Mouse (Mus musculus): ENCODE measurements around the gene Adm. TPM values are rescaled to one million over a fixed set of nuclear protein-coding genes. Genes with fewer than 3 reads are reported as not detected.

Gene Adm
- total RNA-seq, 4 experiments from 2014 or later, result 1.7 to 3.1 (median 2.4) TPM

DNA sequence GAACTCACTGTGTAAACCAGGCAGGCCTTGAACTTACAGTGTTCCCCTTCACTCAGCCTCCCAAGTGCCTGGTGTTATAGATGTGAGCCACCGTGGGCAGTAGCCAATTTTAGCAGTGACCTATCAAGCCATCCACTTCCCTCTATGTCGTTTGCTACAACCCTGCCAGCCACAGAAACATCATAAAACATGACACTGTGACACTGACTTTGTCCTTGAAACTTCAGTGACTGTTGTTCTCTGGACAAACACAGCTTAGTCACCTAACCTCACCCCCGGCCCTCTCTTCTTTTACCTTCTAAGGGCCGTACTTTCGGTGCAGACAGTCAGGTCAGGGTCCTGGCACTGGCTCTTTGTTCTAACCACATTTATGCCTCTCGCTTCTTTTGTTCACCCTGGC lies 28.5 kb downstream of the Adm start:
- DNase-seq (ENCODE audit: low spot score in 2 of 2), result no peak

DNA sequence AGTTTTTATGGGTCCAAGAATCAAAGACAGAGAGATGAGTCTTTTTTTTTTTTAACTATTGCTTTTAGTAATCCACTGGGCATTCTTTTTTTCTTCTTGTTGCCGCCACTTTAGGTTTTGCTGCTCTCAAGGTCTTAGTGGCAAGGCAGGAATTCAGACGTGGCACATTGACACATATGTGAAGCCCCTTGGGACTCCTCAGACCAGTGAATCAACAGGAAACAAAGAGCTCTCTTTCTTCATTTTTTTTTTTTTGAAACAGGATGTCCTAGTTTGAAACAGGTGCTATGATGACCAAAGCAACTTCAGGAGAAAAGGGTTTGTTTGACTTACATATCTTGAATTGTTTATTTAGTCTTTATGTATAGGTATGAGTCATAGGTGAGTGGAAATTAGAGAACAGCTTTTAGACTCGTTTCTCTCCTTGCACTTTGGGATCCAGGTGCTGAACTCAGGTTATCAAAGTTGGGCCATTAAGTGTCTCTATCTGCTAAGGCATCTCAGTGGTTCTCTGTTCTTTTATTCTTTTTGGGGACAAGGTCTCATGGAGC lies 31.0 kb downstream of the Adm start:
- no peak for DNase-seq (ENCODE audit: low spot score in 2 of 2)

DNA sequence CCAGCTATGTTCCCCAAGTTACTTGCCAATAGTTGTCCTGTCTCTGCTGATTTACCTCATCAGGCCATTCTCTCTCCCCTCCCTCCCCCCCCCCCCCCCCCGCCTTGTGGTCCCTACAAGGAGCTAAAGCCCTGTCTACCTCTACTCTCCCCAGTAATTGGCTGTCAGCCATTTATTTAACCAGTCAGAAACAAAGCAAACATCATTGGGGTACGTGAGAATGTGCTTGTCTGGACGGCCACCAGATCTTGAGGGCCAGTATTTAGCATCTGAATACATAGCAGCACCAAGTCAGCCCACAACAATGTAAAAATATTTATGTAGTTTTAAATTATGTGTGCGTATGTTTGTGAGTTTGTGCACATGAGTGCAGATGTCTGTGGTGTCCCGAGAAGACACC lies 39.1 kb downstream of the Adm start:
- no peak for DNase-seq (ENCODE audit: low spot score in 2 of 2)

DNA sequence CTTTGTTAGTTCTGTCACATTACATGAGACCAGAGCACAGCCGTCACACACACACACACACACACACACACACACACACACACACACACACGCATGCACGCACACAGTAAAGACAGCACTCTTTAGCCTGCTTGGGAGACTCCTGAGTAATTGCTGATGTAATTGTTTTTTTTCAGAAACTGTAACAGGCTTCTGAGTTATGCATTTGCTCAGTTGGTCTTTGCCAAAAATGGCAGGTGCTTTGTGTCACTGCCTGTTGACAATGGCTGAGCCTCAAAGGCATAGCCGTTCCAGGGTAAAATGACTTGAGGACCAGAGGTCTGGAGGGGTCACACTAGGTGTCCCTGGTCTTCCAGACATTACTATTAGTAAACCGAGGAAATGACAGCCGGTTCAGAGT lies 40.8 kb downstream of the Adm start:
- DNase-seq (ENCODE audit: low spot score in 2 of 2), result no peak

DNA sequence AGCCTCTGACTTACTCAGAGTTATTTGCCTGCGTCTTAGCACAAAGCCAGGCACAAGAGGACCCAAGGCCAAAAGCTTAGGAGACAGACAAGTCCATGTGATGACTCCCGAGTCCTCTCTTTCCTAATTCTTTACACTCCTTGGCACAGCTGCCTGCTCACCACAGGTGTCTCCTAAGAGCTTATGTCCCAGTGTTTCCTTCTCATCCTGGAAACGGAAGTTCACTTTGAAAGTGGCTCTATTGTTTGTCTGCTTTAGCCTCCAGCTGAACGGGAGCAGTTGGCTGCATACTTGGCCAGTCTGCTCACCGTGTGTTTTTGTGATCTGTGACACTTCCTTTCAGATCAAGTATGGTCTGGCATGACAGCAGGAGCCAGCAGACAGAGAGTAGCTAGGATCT lies 41.3 kb downstream of the Adm start:
- DNase-seq (ENCODE audit: low spot score in 2 of 2), result no peak

DNA sequence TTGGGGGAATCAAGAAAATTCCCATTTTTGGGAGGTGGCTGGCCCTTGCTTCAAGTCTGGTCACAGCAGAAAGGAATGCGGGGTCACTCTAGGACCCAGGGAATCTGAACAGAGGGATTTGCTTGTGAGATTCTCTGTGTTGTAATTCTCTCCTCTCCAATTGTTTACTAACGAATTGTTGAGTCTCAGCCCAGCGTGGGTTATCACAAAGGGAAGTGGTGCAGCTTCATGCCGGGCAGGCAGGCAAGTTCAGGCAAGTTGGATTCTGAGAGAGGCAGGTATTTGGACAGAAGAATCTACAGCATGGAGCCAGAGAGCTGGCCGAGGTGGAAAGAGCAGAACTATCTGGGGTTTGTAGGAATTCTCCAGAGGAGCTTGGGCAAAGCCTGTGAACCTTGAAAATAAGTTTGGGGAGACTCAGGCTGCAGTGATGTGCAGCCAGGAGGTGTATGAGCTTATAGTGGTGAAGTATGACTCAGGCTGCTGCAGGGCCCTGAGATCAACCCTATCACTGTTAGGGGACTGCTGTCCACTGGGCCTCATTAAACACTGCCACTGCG lies 43.7 kb downstream of the Adm start:
- no peak for DNase-seq (ENCODE audit: low spot score in 2 of 2)

Other genes with a start within 250 kb of the Adm start
- gene Sbf2, start 12.7 kb upstream of the Adm start, total RNA-seq (2022), result 10 to 100 TPM; 60.8 to 88.6 (median 72.1) TPM
- 10 to 100 TPM; 25.4 to 37.7 (median 30.3) TPM for gene Ampd3, start 140.5 kb downstream of the Adm start, total RNA-seq (2022)
- 10 to 100 TPM; 72.8 to 92.5 (median 82.8) TPM for gene Rnf141, start 216.8 kb downstream of the Adm start, total RNA-seq (2022)
- gene Lyve1, start 235.6 kb downstream of the Adm start, total RNA-seq (2022), result 1 to 10 TPM in 3 of 4 experiments, under 1 TPM in 1; 0.99 to 2.2 (median 1.6) TPM